Mouse (Mus musculus) small intestine, adult 2 months (tissue): ENCODE data around the gene Cd200r3. TPM values are rescaled to one million over a fixed set of nuclear protein-coding genes. Genes with fewer than 3 reads are reported as not detected.

Experiments
- H3K27ac ChIP-seq: fragments of 200-500 bp; 2 replicates; pipeline ENCODE4 v1.5.1; 2012; ENCODE audit warnings: low read depth, low read length, control low read depth, inconsistent platforms; ENCODE audit not compliant: insufficient read depth
- H3K27me3 ChIP-seq: fragments of 200-500 bp; 2 replicates; pipeline ENCODE4 v1.6.1; 2012; ENCODE audit warnings: mild to moderate bottlenecking, moderate library complexity, low read length, inconsistent platforms; ENCODE audit not compliant: control insufficient read depth, insufficient read depth
- H3K36me3 ChIP-seq: fragments of 200-500 bp; 2 replicates; pipeline ENCODE4 v1.6.1; 2012; ENCODE audit warnings: mild to moderate bottlenecking, low read length, control low read depth, inconsistent platforms; ENCODE audit not compliant: control insufficient read depth, insufficient read depth
- H3K4me1 ChIP-seq: fragments of 200-500 bp; 2 replicates; pipeline ENCODE4 v1.6.1; 2012; ENCODE audit warnings: low read length, inconsistent platforms, mixed read lengths; ENCODE audit not compliant: control insufficient read depth, insufficient read depth, insufficient read length
- H3K4me3 ChIP-seq: fragments of 200-500 bp; 2 replicates; pipeline ENCODE4 v1.5.1; 2012; ENCODE audit warnings: low read depth, mild to moderate bottlenecking, control low read depth, inconsistent platforms, low read length, moderate library complexity
- POLR2A ChIP-seq: fragments of 200-500 bp; IDR thresholded peaks from 2 replicates; pipeline ENCODE4 v1.6.1; 2012; ENCODE audit warnings: low read depth, mild to moderate bottlenecking, control low read depth, inconsistent platforms, low read length, moderate library complexity
- WGBS: fragments of 180-500 bp; shearing (Covaris S2); methylation state at CpG from one replicate; pipeline ENCODE4 v1.1.7; 2018; 5-methylcytosine and 5-hydroxymethylcytosine counted together
- polyA plus RNA-seq: library from polyadenylated mRNA; depleted of rRNA; stranded (reverse); fragments of >200 nt; gene quantifications from 2 replicates; pipeline ENCODE4 v1.2.3, GENCODE M21; 2012; rRNA removed

Gene Cd200r3
- polyA plus RNA-seq, 1 experiment: not detected

GRCm38 (mm10) chr16:45030796-45031195 is 87.3 kb downstream of the Cd200r3 start:
- WGBS: 14% methylated on average over 2 of the region's 2 CpGs
- H3K4me1 ChIP-seq: peaks cover 3% of the 10 kb centered on the region; the same call in 1 of the 2 replicates
- H3K27ac ChIP-seq: no peak overlapping the region
- H3K27me3 ChIP-seq: no peaks in the 10 kb centered on the region
- no peak for TF ChIP-seq POLR2A
- H3K36me3 ChIP-seq: no peaks in the 10 kb centered on the region
- H3K4me3 ChIP-seq: no peak overlapping the region

Other genes starting within 250 kb of the Cd200r3 start
- gene Nepro, start 219.4 kb upstream of the Cd200r3 start, polyA plus RNA-seq: 1.3 and 2.1 TPM in 2 replicates
- gene Gtpbp8, start 197.3 kb upstream of the Cd200r3 start, polyA plus RNA-seq: 1.7 and 6.1 TPM in 2 replicates
- 0.68 and 1.0 TPM in 2 replicates for gene Cd200r1, start 177.9 kb upstream of the Cd200r3 start, polyA plus RNA-seq
- gene Cd200r4, start 131.9 kb upstream of the Cd200r3 start, polyA plus RNA-seq: 0.96 and 1.3 TPM in 2 replicates
- 0.14 and 0.23 TPM in 2 replicates for gene Cd200r2, start 76.6 kb upstream of the Cd200r3 start, polyA plus RNA-seq
- 2.2 and 3.3 TPM in 2 replicates for gene Ccdc80, start 149.7 kb downstream of the Cd200r3 start, polyA plus RNA-seq
- 6.3 and 11.4 TPM in 2 replicates for gene Slc35a5, start 215.0 kb downstream of the Cd200r3 start, polyA plus RNA-seq
- 12.8 and 27.0 TPM in 2 replicates for gene Atg3, start 215.1 kb downstream of the Cd200r3 start, polyA plus RNA-seq